Mouse (Mus musculus) lung, embryonic 15.5 days (tissue): ENCODE results near the gene Tstd1. TPM values are rescaled to one million over a fixed set of nuclear protein-coding genes. Genes with fewer than 3 reads are reported as not detected.

Source experiments
- ATAC-seq: fragments of 200-750 bp; cut with Nextera tagmentation; 2 replicates; pipeline ENCODE4 v1.8.0; 2017; ENCODE audit warnings: moderate number of reproducible peaks, borderline replicate concordance; ENCODE audit not compliant: low FRiP score, low TSS enrichment; ENCODE audit errors: extremely low read depth
- H3K27ac ChIP-seq: fragments of 300-500 bp; sonication (generic); 2 replicates; pipeline ENCODE4 v1.5.1; 2015; ENCODE audit warnings: moderate library complexity, mild to moderate bottlenecking, inconsistent platforms
- H3K27me3 ChIP-seq: fragments of 300-500 bp; sonication (generic); 2 replicates; pipeline ENCODE4 v1.6.1; 2015; ENCODE audit warnings: inconsistent platforms
- H3K36me3 ChIP-seq: fragments of 300-500 bp; sonication (generic); 2 replicates; pipeline ENCODE4 v1.6.1; 2015; ENCODE audit warnings: inconsistent platforms
- H3K4me1 ChIP-seq: fragments of 300-500 bp; sonication (generic); 2 replicates; pipeline ENCODE4 v1.6.1; 2015; ENCODE audit warnings: inconsistent platforms
- H3K4me2 ChIP-seq: fragments of 300-500 bp; sonication (generic); 2 replicates; pipeline ENCODE4 v1.6.1; 2015; ENCODE audit warnings: inconsistent platforms, mild to moderate bottlenecking, moderate library complexity
- H3K4me3 ChIP-seq: fragments of 300-500 bp; sonication (generic); 2 replicates; pipeline ENCODE4 v1.5.1; 2015; ENCODE audit warnings: mild to moderate bottlenecking, inconsistent platforms
- H3K9ac ChIP-seq: fragments of 300-500 bp; sonication (generic); 2 replicates; pipeline ENCODE4 v1.6.1; 2015; ENCODE audit warnings: inconsistent platforms
- H3K9me3 ChIP-seq: fragments of 300-500 bp; sonication (generic); 2 replicates; pipeline ENCODE4 v1.6.1; 2016; ENCODE audit warnings: inconsistent platforms
- WGBS: fragments of 180-500 bp; shearing (Covaris S2); methylation state at CpG from one replicate; pipeline ENCODE4 v1.1.7; 2015; 5-methylcytosine and 5-hydroxymethylcytosine counted together
- polyA plus RNA-seq: library from polyadenylated mRNA; unstranded; fragments of >200 nt; fragmentation: Nextera tagmentation; extraction: Ambion mirVana; gene quantifications from 2 replicates; pipeline ENCODE4 v1.2.1, GENCODE M21; 2015

Gene Tstd1
- polyA plus RNA-seq, 1 experiment from 2014 or later = 7.5 TPM

GRCm38 (mm10) chr1:171440025-171440725 is 21.5 kb downstream of the Tstd1 start:
- 12% methylated on average over 9 of the region's 9 CpGs for WGBS
- no peak overlapping the region for H3K9ac ChIP-seq

GRCm38 (mm10) chr1:171441466-171442412 is 23.1 kb downstream of the Tstd1 start:
- Histone ChIP-seq H3K27ac (peak overlapping the region; percentile 90), H3K4me3 (peak overlapping the region; percentile 14), H3K9ac (no peak overlapping the region), H3K36me3 (no peaks in the 10 kb centered on the region), H3K4me1 (peaks cover 41% of the 10 kb centered on the region), H3K9me3 (0 out of 2 replicates have a peak, but pooled peaks cover 4% of the 10 kb centered on the region), H3K4me2 (peak overlapping the region; percentile 66), H3K27me3 (no peaks in the 10 kb centered on the region)
- WGBS = 30% methylated on average over 7 of the region's 7 CpGs
- 0 out of 2 replicates have a peak, but pooled peaks have one; percentile 6 for ATAC-seq

More at GRCm38 (mm10) chr1:171440025-171440725, 21.5 kb downstream of the Tstd1 start:
- H3K27me3 ChIP-seq = no peaks in the 10 kb centered on the region
- peak overlapping the region; percentile 66 for H3K4me2 ChIP-seq
- peak; percentile 56 for ATAC-seq
- 0 out of 2 replicates have a peak, but pooled peaks cover 4% of the 10 kb centered on the region for H3K9me3 ChIP-seq
- peaks cover 50% of the 10 kb centered on the region for H3K4me1 ChIP-seq
- no peaks in the 10 kb centered on the region for H3K36me3 ChIP-seq
- H3K27ac ChIP-seq = peak overlapping the region; percentile 90
- H3K4me3 ChIP-seq = peak overlapping the region; percentile 55

- Histone ChIP-seq H3K9me3 (0 out of 2 replicates have a peak, but pooled peaks cover 4% of the 10 kb centered on the region), H3K27me3 (no peaks in the 10 kb centered on the region), H3K4me3 (0 out of 2 replicates have a peak overlapping the region, but pooled peaks have one; percentile 6), H3K9ac (no peak overlapping the region), H3K27ac (peak overlapping the region; percentile 90), H3K4me1 (peaks cover 42% of the 10 kb centered on the region), H3K4me2 (peak overlapping the region; percentile 66), H3K36me3 (no peaks in the 10 kb centered on the region)
- no peak for ATAC-seq
- 51% methylated on average over 8 of the region's 8 CpGs for WGBS
Observed at GRCm38 (mm10) chr1:171442413-171442760, 23.7 kb downstream of the Tstd1 start.

- no peak overlapping the region for H3K4me3 ChIP-seq
- peaks cover 38% of the 10 kb centered on the region for H3K4me1 ChIP-seq
- ATAC-seq = no peak
- H3K9ac ChIP-seq = no peak overlapping the region
- H3K4me2 ChIP-seq = no peak overlapping the region
- no peaks in the 10 kb centered on the region for H3K36me3 ChIP-seq
- WGBS = 62% methylated on average over 5 of the region's 5 CpGs
- no peak overlapping the region for H3K27ac ChIP-seq
- 0 out of 2 replicates have a peak, but pooled peaks cover 4% of the 10 kb centered on the region for H3K9me3 ChIP-seq
- H3K27me3 ChIP-seq = no peaks in the 10 kb centered on the region
Observed at GRCm38 (mm10) chr1:171445050-171445449, 26.4 kb downstream of the Tstd1 start.

GRCm38 (mm10) chr1:171446854-171447253 is 28.2 kb downstream of the Tstd1 start:
- H3K27ac ChIP-seq = peak overlapping the region; percentile 29
- ATAC-seq = no peak
- no peak overlapping the region for H3K9ac ChIP-seq
- 30% methylated on average over 7 of the region's 7 CpGs for WGBS
- H3K36me3 ChIP-seq = no peaks in the 10 kb centered on the region
- H3K4me2 ChIP-seq = no peak overlapping the region; the same call in 1 of the 2 replicates
- H3K9me3 ChIP-seq = 0 out of 2 replicates have a peak, but pooled peaks cover 4% of the 10 kb centered on the region
- peaks cover 22% of the 10 kb centered on the region for H3K4me1 ChIP-seq
- H3K27me3 ChIP-seq = no peaks in the 10 kb centered on the region
- no peak overlapping the region for H3K4me3 ChIP-seq

GRCm38 (mm10) chr1:171447692-171448091 is 29.0 kb downstream of the Tstd1 start:
- peak overlapping the region; percentile 36 for H3K4me2 ChIP-seq
- H3K9me3 ChIP-seq = 0 out of 2 replicates have a peak, but pooled peaks cover 4% of the 10 kb centered on the region
- no peak overlapping the region for H3K9ac ChIP-seq
- no peak overlapping the region for H3K4me3 ChIP-seq
- no peak overlapping the region for H3K27ac ChIP-seq
- peaks cover 23% of the 10 kb centered on the region for H3K4me1 ChIP-seq
- 15% methylated on average over 10 of the region's 10 CpGs for WGBS
- no peak for ATAC-seq
- H3K36me3 ChIP-seq = no peaks in the 10 kb centered on the region
- H3K27me3 ChIP-seq = no peaks in the 10 kb centered on the region

- Histone ChIP-seq H3K9ac (no peak overlapping the region), H3K4me2 (no peak overlapping the region), H3K4me3 (no peak overlapping the region), H3K27ac (no peak overlapping the region), H3K4me1 (peaks cover 30% of the 10 kb centered on the region), H3K9me3 (no peaks in the 10 kb centered on the region), H3K27me3 (no peaks in the 10 kb centered on the region), H3K36me3 (no peaks in the 10 kb centered on the region)
- WGBS = 74% methylated on average over 11 of the region's 11 CpGs
- no peak for ATAC-seq
Observed at GRCm38 (mm10) chr1:171450062-171450461, 31.4 kb downstream of the Tstd1 start.

GRCm38 (mm10) chr1:171451001-171451400 is 32.3 kb downstream of the Tstd1 start:
- no peak overlapping the region for H3K4me2 ChIP-seq
- 65% methylated on average over 10 of the region's 10 CpGs for WGBS
- H3K36me3 ChIP-seq = no peaks in the 10 kb centered on the region
- H3K4me1 ChIP-seq = peaks cover 30% of the 10 kb centered on the region
- no peak overlapping the region for H3K4me3 ChIP-seq
- H3K27ac ChIP-seq = no peak overlapping the region
- no peak for ATAC-seq
- no peaks in the 10 kb centered on the region for H3K27me3 ChIP-seq
- H3K9ac ChIP-seq = no peak overlapping the region
- no peaks in the 10 kb centered on the region for H3K9me3 ChIP-seq

- H3K27me3 ChIP-seq = no peaks in the 10 kb centered on the region
- no peak overlapping the region for H3K4me3 ChIP-seq
- no peaks in the 10 kb centered on the region for H3K36me3 ChIP-seq
- WGBS = 49% methylated on average over 5 of the region's 5 CpGs
- no peak overlapping the region for H3K27ac ChIP-seq
- H3K4me1 ChIP-seq = peaks cover 20% of the 10 kb centered on the region
- no peak overlapping the region for H3K4me2 ChIP-seq
- no peak overlapping the region for H3K9ac ChIP-seq
- H3K9me3 ChIP-seq = no peaks in the 10 kb centered on the region
- no peak for ATAC-seq
Observed at GRCm38 (mm10) chr1:171452522-171452921, 33.9 kb downstream of the Tstd1 start.

GRCm38 (mm10) chr1:171452923-171453322 is 34.3 kb downstream of the Tstd1 start:
- WGBS = 73% methylated on average over 5 of the region's 5 CpGs
- H3K36me3 ChIP-seq = no peaks in the 10 kb centered on the region
- H3K27ac ChIP-seq = no peak overlapping the region; the same call in 1 of the 2 replicates
- H3K9ac ChIP-seq = no peak overlapping the region
- H3K4me3 ChIP-seq = no peak overlapping the region
- no peaks in the 10 kb centered on the region for H3K27me3 ChIP-seq
- H3K9me3 ChIP-seq = no peaks in the 10 kb centered on the region
- H3K4me1 ChIP-seq = peaks cover 16% of the 10 kb centered on the region
- no peak overlapping the region for H3K4me2 ChIP-seq
- no peak for ATAC-seq

- Histone ChIP-seq H3K36me3 (no peaks in the 10 kb centered on the region), H3K9ac (no peak overlapping the region), H3K4me1 (peaks cover 14% of the 10 kb centered on the region; the same call in 1 of the 2 replicates), H3K27me3 (no peaks in the 10 kb centered on the region), H3K27ac (no peak overlapping the region), H3K4me3 (no peak overlapping the region), H3K9me3 (no peaks in the 10 kb centered on the region), H3K4me2 (no peak overlapping the region)
- WGBS = 69% methylated on average over 6 of the region's 6 CpGs
- no peak for ATAC-seq
Observed at GRCm38 (mm10) chr1:171454926-171455325, 36.3 kb downstream of the Tstd1 start.
